Mouse (Mus musculus): ENCODE data around the gene Sf3a3. TPM values are rescaled to one million over a fixed set of nuclear protein-coding genes. Genes with fewer than 3 reads are reported as not detected.

The Sf3a3 gene
- polyA plus RNA-seq, 1 experiment from 2014 or later = 89.9 TPM

GRCm38 (mm10) chr4:124765802-124766565 lies 51.4 kb downstream of the Sf3a3 start:
- H3K27ac ChIP-seq (ENCODE audit: low read depth, low read length) = no peak overlapping the region
- no peaks in the 10 kb centered on the region for H3K9me3 ChIP-seq (ENCODE audit: control insufficient read depth, low read length)
- H3K36me3 ChIP-seq (ENCODE audit: control insufficient read depth, insufficient read depth, low read length) = no peaks in the 10 kb centered on the region
- no peak overlapping the region for H3K4me2 ChIP-seq (ENCODE audit: low read depth, low read length)
- WGBS = 93% methylated on average over 23 of the region's 23 CpGs
- H3K4me1 ChIP-seq (ENCODE audit: control insufficient read depth, insufficient read depth, low read length) = no peaks in the 10 kb centered on the region
- no peaks in the 10 kb centered on the region for H3K27me3 ChIP-seq (ENCODE audit: control insufficient read depth, insufficient read depth, low read length)
- no peak for ATAC-seq (ENCODE audit: low read depth)
- H3K4me3 ChIP-seq (ENCODE audit: low read depth, low read length) = no peak overlapping the region
- H3K9ac ChIP-seq (replicated peaks; ENCODE audit: low read depth, low read length) = no peak overlapping the region

- no peaks in the 10 kb centered on the region for H3K9me3 ChIP-seq (ENCODE audit: control insufficient read depth, low read length)
- H3K27me3 ChIP-seq (ENCODE audit: control insufficient read depth, insufficient read depth, low read length) = no peaks in the 10 kb centered on the region
- H3K9ac ChIP-seq (replicated peaks; ENCODE audit: low read depth, low read length) = no peak overlapping the region
- no peak overlapping the region for H3K4me2 ChIP-seq (ENCODE audit: low read depth, low read length)
- no peak for ATAC-seq (ENCODE audit: low read depth)
- H3K4me1 ChIP-seq (ENCODE audit: control insufficient read depth, insufficient read depth, low read length) = no peaks in the 10 kb centered on the region
- H3K4me3 ChIP-seq (ENCODE audit: low read depth, low read length) = no peak overlapping the region
- H3K36me3 ChIP-seq (ENCODE audit: control insufficient read depth, insufficient read depth, low read length) = no peaks in the 10 kb centered on the region
- WGBS = 90% methylated on average over 2 of the region's 2 CpGs
- H3K27ac ChIP-seq (ENCODE audit: low read depth, low read length) = no peak overlapping the region
Observed at GRCm38 (mm10) chr4:124766566-124766940, 52.0 kb downstream of the Sf3a3 start.

- 87% methylated on average over 13 of the region's 13 CpGs for WGBS
- ATAC-seq (ENCODE audit: low read depth) = no peak
Observed at GRCm38 (mm10) chr4:124768963-124769591, 54.5 kb downstream of the Sf3a3 start.

GRCm38 (mm10) chr4:124770624-124771023 lies 56.0 kb downstream of the Sf3a3 start:
- WGBS = 82% methylated on average over 5 of the region's 5 CpGs
- Histone ChIP-seq H3K9ac (replicated peaks; ENCODE audit: low read depth, low read length) (no peak overlapping the region), H3K4me1 (ENCODE audit: control insufficient read depth, insufficient read depth, low read length) (no peaks in the 10 kb centered on the region), H3K27me3 (ENCODE audit: control insufficient read depth, insufficient read depth, low read length) (no peaks in the 10 kb centered on the region), H3K9me3 (ENCODE audit: control insufficient read depth, low read length) (no peaks in the 10 kb centered on the region), H3K4me2 (ENCODE audit: low read depth, low read length) (no peak overlapping the region), H3K36me3 (ENCODE audit: control insufficient read depth, insufficient read depth, low read length) (no peaks in the 10 kb centered on the region), H3K27ac (ENCODE audit: low read depth, low read length) (no peak overlapping the region), H3K4me3 (ENCODE audit: low read depth, low read length) (no peak overlapping the region)
- no peak for ATAC-seq (ENCODE audit: low read depth)

More at GRCm38 (mm10) chr4:124768963-124769591, 54.5 kb downstream of the Sf3a3 start:
- no peaks in the 10 kb centered on the region for H3K27me3 ChIP-seq (ENCODE audit: control insufficient read depth, insufficient read depth, low read length)
- H3K36me3 ChIP-seq (ENCODE audit: control insufficient read depth, insufficient read depth, low read length) = no peaks in the 10 kb centered on the region
- no peak overlapping the region for H3K9ac ChIP-seq (replicated peaks; ENCODE audit: low read depth, low read length)
- H3K4me1 ChIP-seq (ENCODE audit: control insufficient read depth, insufficient read depth, low read length) = no peaks in the 10 kb centered on the region
- no peak overlapping the region for H3K4me2 ChIP-seq (ENCODE audit: low read depth, low read length)
- no peaks in the 10 kb centered on the region for H3K9me3 ChIP-seq (ENCODE audit: control insufficient read depth, low read length)
- H3K4me3 ChIP-seq (ENCODE audit: low read depth, low read length) = no peak overlapping the region
- no peak overlapping the region for H3K27ac ChIP-seq (ENCODE audit: low read depth, low read length)

GRCm38 (mm10) chr4:124772125-124772524 lies 57.5 kb downstream of the Sf3a3 start:
- Histone ChIP-seq H3K27ac (ENCODE audit: low read depth, low read length) (no peak overlapping the region), H3K9me3 (ENCODE audit: control insufficient read depth, low read length) (no peaks in the 10 kb centered on the region)
- 75% methylated on average over 4 of the region's 4 CpGs for WGBS

GRCm38 (mm10) chr4:124773449-124773848 lies 58.9 kb downstream of the Sf3a3 start:
- Histone ChIP-seq H3K4me2 (ENCODE audit: low read depth, low read length) (no peak overlapping the region), H3K27ac (ENCODE audit: low read depth, low read length) (no peak overlapping the region), H3K27me3 (ENCODE audit: control insufficient read depth, insufficient read depth, low read length) (no peaks in the 10 kb centered on the region), H3K36me3 (ENCODE audit: control insufficient read depth, insufficient read depth, low read length) (no peaks in the 10 kb centered on the region; the same call in 1 of the 2 replicates), H3K4me3 (ENCODE audit: low read depth, low read length) (no peak overlapping the region), H3K4me1 (ENCODE audit: control insufficient read depth, insufficient read depth, low read length) (no peaks in the 10 kb centered on the region), H3K9me3 (ENCODE audit: control insufficient read depth, low read length) (no peaks in the 10 kb centered on the region), H3K9ac (replicated peaks; ENCODE audit: low read depth, low read length) (no peak overlapping the region)
- 94% methylated on average over 2 of the region's 2 CpGs for WGBS
- no peak for ATAC-seq (ENCODE audit: low read depth)

More at GRCm38 (mm10) chr4:124772125-124772524, 57.5 kb downstream of the Sf3a3 start:
- no peak for ATAC-seq (ENCODE audit: low read depth)
- Histone ChIP-seq H3K27me3 (ENCODE audit: control insufficient read depth, insufficient read depth, low read length) (no peaks in the 10 kb centered on the region), H3K9ac (replicated peaks; ENCODE audit: low read depth, low read length) (no peak overlapping the region), H3K4me3 (ENCODE audit: low read depth, low read length) (no peak overlapping the region), H3K4me2 (ENCODE audit: low read depth, low read length) (no peak overlapping the region), H3K4me1 (ENCODE audit: control insufficient read depth, insufficient read depth, low read length) (no peaks in the 10 kb centered on the region), H3K36me3 (ENCODE audit: control insufficient read depth, insufficient read depth, low read length) (no peaks in the 10 kb centered on the region)

GRCm38 (mm10) chr4:124773995-124774394 lies 59.4 kb downstream of the Sf3a3 start:
- Histone ChIP-seq H3K27me3 (ENCODE audit: control insufficient read depth, insufficient read depth, low read length) (no peaks in the 10 kb centered on the region), H3K9me3 (ENCODE audit: control insufficient read depth, low read length) (no peaks in the 10 kb centered on the region), H3K4me3 (ENCODE audit: low read depth, low read length) (no peak overlapping the region), H3K4me1 (ENCODE audit: control insufficient read depth, insufficient read depth, low read length) (no peaks in the 10 kb centered on the region), H3K9ac (replicated peaks; ENCODE audit: low read depth, low read length) (no peak overlapping the region), H3K4me2 (ENCODE audit: low read depth, low read length) (no peak overlapping the region), H3K27ac (ENCODE audit: low read depth, low read length) (no peak overlapping the region), H3K36me3 (ENCODE audit: control insufficient read depth, insufficient read depth, low read length) (no peaks in the 10 kb centered on the region; the same call in 1 of the 2 replicates)
- ATAC-seq (ENCODE audit: low read depth) = no peak
- 95% methylated on average over 6 of the region's 6 CpGs for WGBS

- Histone ChIP-seq H3K4me3 (ENCODE audit: low read depth, low read length) (no peak overlapping the region), H3K4me2 (ENCODE audit: low read depth, low read length) (no peak overlapping the region), H3K27me3 (ENCODE audit: control insufficient read depth, insufficient read depth, low read length) (no peaks in the 10 kb centered on the region), H3K27ac (ENCODE audit: low read depth, low read length) (no peak overlapping the region), H3K9ac (replicated peaks; ENCODE audit: low read depth, low read length) (no peak overlapping the region), H3K9me3 (ENCODE audit: control insufficient read depth, low read length) (no peaks in the 10 kb centered on the region), H3K4me1 (ENCODE audit: control insufficient read depth, insufficient read depth, low read length) (no peaks in the 10 kb centered on the region), H3K36me3 (ENCODE audit: control insufficient read depth, insufficient read depth, low read length) (no peaks in the 10 kb centered on the region; the same call in 1 of the 2 replicates)
- WGBS = 75% methylated on average over 2 of the region's 2 CpGs
- no peak for ATAC-seq (ENCODE audit: low read depth)
Observed at GRCm38 (mm10) chr4:124774429-124774828, 59.9 kb downstream of the Sf3a3 start.

GRCm38 (mm10) chr4:124781361-124781760 lies 66.8 kb downstream of the Sf3a3 start:
- Histone ChIP-seq H3K27ac (ENCODE audit: low read depth, low read length) (no peak overlapping the region), H3K9me3 (ENCODE audit: control insufficient read depth, low read length) (no peaks in the 10 kb centered on the region), H3K4me1 (ENCODE audit: control insufficient read depth, insufficient read depth, low read length) (no peaks in the 10 kb centered on the region), H3K9ac (replicated peaks; ENCODE audit: low read depth, low read length) (no peak overlapping the region), H3K27me3 (ENCODE audit: control insufficient read depth, insufficient read depth, low read length) (no peaks in the 10 kb centered on the region), H3K4me3 (ENCODE audit: low read depth, low read length) (no peak overlapping the region), H3K36me3 (ENCODE audit: control insufficient read depth, insufficient read depth, low read length) (peaks cover 26% of the 10 kb centered on the region), H3K4me2 (ENCODE audit: low read depth, low read length) (no peak overlapping the region)
- ATAC-seq (ENCODE audit: low read depth) = no peak
- WGBS = 96% methylated on average over 7 of the region's 7 CpGs
